Mouse (Mus musculus) intestine, embryonic 14.5 days (tissue): ENCODE results near the gene Vwc2. TPM values are rescaled to one million over a fixed set of nuclear protein-coding genes. Genes with fewer than 3 reads are reported as not detected.

Source experiments
- ATAC-seq: fragments of 200-750 bp; cut with Nextera tagmentation; replicated peaks from 2 replicates; pipeline ENCODE4 v1.8.0; 2017; ENCODE audit warnings: low read depth, moderate number of reproducible peaks, moderate TSS enrichment, moderate library complexity; ENCODE audit not compliant: low FRiP score, low TSS enrichment
- DNase-seq: peaks from one replicate; pipeline ENCODE4 v3.0.0-alpha.2; 2018; ENCODE audit warnings: low spot score
- H3K27ac ChIP-seq: fragments of 300-500 bp; sonication (generic); 2 replicates; pipeline ENCODE4 v1.5.1; 2014; ENCODE audit warnings: low read depth, mild to moderate bottlenecking, control low read depth
- H3K27me3 ChIP-seq: fragments of 300-500 bp; sonication (generic); replicated peaks from 2 replicates; pipeline ENCODE4 v1.6.1; 2014; ENCODE audit warnings: low read length, control low read depth; ENCODE audit not compliant: control insufficient read depth, insufficient read depth
- H3K36me3 ChIP-seq: fragments of 300-500 bp; sonication (generic); 2 replicates; pipeline ENCODE4 v1.6.1; 2014; ENCODE audit warnings: low read length, control low read depth; ENCODE audit not compliant: control insufficient read depth, insufficient read depth
- H3K4me1 ChIP-seq: fragments of 300-500 bp; sonication (generic); replicated peaks from 2 replicates; pipeline ENCODE4 v1.6.1; 2014; ENCODE audit warnings: low read length, control low read depth, mixed read lengths; ENCODE audit not compliant: control insufficient read depth, insufficient read depth
- H3K4me2 ChIP-seq: fragments of 300-500 bp; sonication (generic); 2 replicates; pipeline ENCODE4 v1.6.1; 2014; ENCODE audit warnings: low read length
- H3K4me3 ChIP-seq: fragments of 300-500 bp; sonication (generic); 2 replicates; pipeline ENCODE4 v1.5.1; 2014; ENCODE audit warnings: low read depth, low read length, control low read depth, mixed read lengths
- H3K9ac ChIP-seq: fragments of 300-500 bp; sonication (generic); 2 replicates; pipeline ENCODE4 v1.6.1; 2014; ENCODE audit warnings: mild to moderate bottlenecking, low read length
- H3K9me3 ChIP-seq: fragments of 300-500 bp; sonication (generic); 2 replicates; pipeline ENCODE4 v1.6.1; 2016; ENCODE audit warnings: low read length, control low read depth; ENCODE audit not compliant: control insufficient read depth
- WGBS: fragments of 180-500 bp; shearing (Covaris S2); extraction: QIAGEN DNeasy Blood & Tissue Kit; methylation state at CpG from one replicate; pipeline ENCODE4 v1.1.7; 2014; 5-methylcytosine and 5-hydroxymethylcytosine counted together
- polyA plus RNA-seq: library from polyadenylated mRNA; unstranded; fragments of >200 nt; fragmentation: Nextera tagmentation; extraction: Ambion mirVana; gene quantifications from 2 replicates; pipeline ENCODE4 v1.2.1, GENCODE M21; 2014

The Vwc2 gene
- polyA plus RNA-seq, 1 experiment from 2014 or later, result 0.50 TPM

- Histone ChIP-seq H3K9me3 (no peaks in the 10 kb centered on the region), H3K27ac (no peak overlapping the region), H3K4me1 (no peaks in the 10 kb centered on the region), H3K27me3 (no peaks in the 10 kb centered on the region), H3K4me3 (no peak overlapping the region), H3K4me2 (no peak overlapping the region), H3K36me3 (no peaks in the 10 kb centered on the region), H3K9ac (no peak overlapping the region)
- ATAC-seq (no peak), DNase-seq (no peak)
- WGBS, result 71% methylated on average over 4 of the region's 4 CpGs
Measured at GRCm38 (mm10) chr11:11171396-11171795, 57.4 kb downstream of the Vwc2 start.

- Histone ChIP-seq H3K4me1 (no peaks in the 10 kb centered on the region), H3K4me2 (no peak overlapping the region), H3K9me3 (no peaks in the 10 kb centered on the region), H3K9ac (no peak overlapping the region), H3K4me3 (no peak overlapping the region), H3K27me3 (no peaks in the 10 kb centered on the region), H3K27ac (no peak overlapping the region), H3K36me3 (no peaks in the 10 kb centered on the region)
- ATAC-seq (no peak), DNase-seq (no peak)
- 73% methylated on average over 2 of the region's 2 CpGs for WGBS
Measured at GRCm38 (mm10) chr11:11175259-11175658, 61.2 kb downstream of the Vwc2 start.

- DNase-seq, result no peak
- Histone ChIP-seq H3K9ac (no peak overlapping the region), H3K4me2 (no peak overlapping the region), H3K4me1 (no peaks in the 10 kb centered on the region), H3K27ac (no peak overlapping the region), H3K36me3 (no peaks in the 10 kb centered on the region), H3K27me3 (no peaks in the 10 kb centered on the region), H3K4me3 (no peak overlapping the region), H3K9me3 (no peaks in the 10 kb centered on the region)
- no peak for ATAC-seq
- WGBS, result 80% methylated on average over 2 of the region's 2 CpGs
Measured at GRCm38 (mm10) chr11:11182705-11183104, 68.7 kb downstream of the Vwc2 start.

- ATAC-seq, result no peak
- DNase-seq, result no peak
- no peaks in the 10 kb centered on the region for H3K27me3 ChIP-seq
- H3K36me3 ChIP-seq, result no peaks in the 10 kb centered on the region
- 23% methylated on average over 1 of the region's 1 CpGs for WGBS
- no peaks in the 10 kb centered on the region for H3K4me1 ChIP-seq
- H3K4me2 ChIP-seq, result no peak overlapping the region
- no peak overlapping the region for H3K9ac ChIP-seq
- H3K9me3 ChIP-seq, result no peaks in the 10 kb centered on the region
- no peak overlapping the region for H3K4me3 ChIP-seq
- no peak overlapping the region for H3K27ac ChIP-seq
Measured at GRCm38 (mm10) chr11:11223162-11223561, 109.1 kb downstream of the Vwc2 start.

GRCm38 (mm10) chr11:11239346-11239745, 125.3 kb downstream of the Vwc2 start:
- ATAC-seq (no peak), DNase-seq (no peak)
- Histone ChIP-seq H3K9ac (no peak overlapping the region), H3K27me3 (no peaks in the 10 kb centered on the region), H3K4me3 (no peak overlapping the region), H3K4me1 (no peaks in the 10 kb centered on the region), H3K27ac (no peak overlapping the region), H3K9me3 (no peaks in the 10 kb centered on the region), H3K4me2 (no peak overlapping the region), H3K36me3 (no peaks in the 10 kb centered on the region)
- 84% methylated on average over 1 of the region's 1 CpGs for WGBS

- Histone ChIP-seq H3K4me1 (no peaks in the 10 kb centered on the region), H3K9me3 (no peaks in the 10 kb centered on the region), H3K9ac (no peak overlapping the region), H3K4me2 (no peak overlapping the region), H3K36me3 (no peaks in the 10 kb centered on the region), H3K4me3 (no peak overlapping the region), H3K27me3 (no peaks in the 10 kb centered on the region), H3K27ac (no peak overlapping the region)
- 69% methylated on average over 6 of the region's 6 CpGs for WGBS
- DNase-seq (no peak), ATAC-seq (no peak)
Measured at GRCm38 (mm10) chr11:11242694-11243377, 128.8 kb downstream of the Vwc2 start.

- H3K36me3 ChIP-seq, result no peaks in the 10 kb centered on the region
- H3K27me3 ChIP-seq, result no peaks in the 10 kb centered on the region
- DNase-seq (no peak), ATAC-seq (no peak)
- H3K9me3 ChIP-seq, result no peaks in the 10 kb centered on the region
- H3K9ac ChIP-seq, result no peak overlapping the region
- 89% methylated on average over 1 of the region's 1 CpGs for WGBS
- no peak overlapping the region for H3K4me3 ChIP-seq
- no peak overlapping the region for H3K27ac ChIP-seq
- H3K4me2 ChIP-seq, result no peak overlapping the region
- H3K4me1 ChIP-seq, result no peaks in the 10 kb centered on the region
Measured at GRCm38 (mm10) chr11:11257348-11257747, 143.3 kb downstream of the Vwc2 start.

- DNase-seq (no peak), ATAC-seq (no peak)
- Histone ChIP-seq H3K9me3 (no peaks in the 10 kb centered on the region), H3K4me2 (no peak overlapping the region), H3K36me3 (no peaks in the 10 kb centered on the region), H3K4me1 (no peaks in the 10 kb centered on the region), H3K27me3 (no peaks in the 10 kb centered on the region), H3K9ac (no peak overlapping the region), H3K4me3 (no peak overlapping the region), H3K27ac (no peak overlapping the region)
Measured at GRCm38 (mm10) chr11:11280128-11280527, 166.1 kb downstream of the Vwc2 start.

- no peak overlapping the region for H3K4me3 ChIP-seq
- H3K27me3 ChIP-seq, result no peaks in the 10 kb centered on the region
- 71% methylated on average over 3 of the region's 3 CpGs for WGBS
- no peak overlapping the region for H3K27ac ChIP-seq
- no peak overlapping the region for H3K9ac ChIP-seq
- H3K4me2 ChIP-seq, result no peak overlapping the region
- no peak for ATAC-seq
- no peaks in the 10 kb centered on the region for H3K4me1 ChIP-seq
- H3K9me3 ChIP-seq, result no peaks in the 10 kb centered on the region
- DNase-seq, result no peak
- no peaks in the 10 kb centered on the region for H3K36me3 ChIP-seq
Measured at GRCm38 (mm10) chr11:11283512-11283911, 169.5 kb downstream of the Vwc2 start.
